Mouse (Mus musculus) layer of hippocampus, adult 8-10 months (tissue): ENCODE data around the gene Neto2. TPM values are rescaled to one million over a fixed set of nuclear protein-coding genes. Genes with fewer than 3 reads are reported as not detected.

Experiments used
- DNase-seq, 2 experiments: peaks; one replicate each; pipeline ENCODE4 v3.0.0; 2022; ENCODE audit warnings: low spot score in 2 of 2
- microRNA-seq, 2 experiments: library from miRNA; unstranded; fragments of <30 nt; microRNA quantifications; one replicate each; pipeline ENCODE4 v1.2.0; 2022
- total RNA-seq, 4 experiments: library from RNA; stranded (reverse); gene quantifications; 2 replicates each; pipeline ENCODE4 v1.2.4; 2022

Gene Neto2
- total RNA-seq, 4 experiments from 2014 or later = 35.0 to 44.8 (median 39.6) TPM

DNA sequence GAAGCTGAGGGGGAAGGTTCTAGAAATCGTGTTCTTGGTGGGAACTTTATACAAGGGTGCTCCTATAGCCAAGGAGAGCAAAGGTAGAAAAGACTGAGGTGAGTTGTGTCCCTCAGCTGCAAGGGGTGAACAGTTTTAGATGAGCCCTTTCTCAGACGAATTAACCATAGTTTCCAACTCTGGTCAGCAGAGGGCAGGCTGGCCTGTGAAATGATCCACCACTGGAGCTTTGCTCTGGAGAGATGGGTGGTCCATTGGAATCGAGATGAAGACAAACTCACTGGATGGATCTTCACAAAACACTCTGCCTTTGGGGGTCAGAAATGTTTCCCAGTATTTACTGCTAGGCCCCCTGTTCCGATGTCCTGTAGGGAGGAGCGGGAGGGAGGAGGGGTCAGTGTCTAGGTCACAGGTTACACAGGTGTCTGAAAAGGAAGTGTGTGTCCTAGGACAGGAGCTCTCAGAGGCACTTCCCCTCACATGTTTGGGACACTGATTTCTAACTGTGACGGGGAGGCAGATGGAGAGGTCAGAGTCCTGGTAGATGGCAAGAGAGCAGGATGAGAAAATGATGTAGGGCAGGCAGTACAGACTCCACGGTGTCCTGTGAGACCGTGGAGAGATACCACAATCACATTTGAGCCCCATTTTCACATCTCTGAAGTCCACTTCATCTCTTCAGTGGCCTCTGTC is 97.4 kb downstream of the Neto2 start:
- peak in 1 of 2 experiments; percentile 54 for DNase-seq

DNA sequence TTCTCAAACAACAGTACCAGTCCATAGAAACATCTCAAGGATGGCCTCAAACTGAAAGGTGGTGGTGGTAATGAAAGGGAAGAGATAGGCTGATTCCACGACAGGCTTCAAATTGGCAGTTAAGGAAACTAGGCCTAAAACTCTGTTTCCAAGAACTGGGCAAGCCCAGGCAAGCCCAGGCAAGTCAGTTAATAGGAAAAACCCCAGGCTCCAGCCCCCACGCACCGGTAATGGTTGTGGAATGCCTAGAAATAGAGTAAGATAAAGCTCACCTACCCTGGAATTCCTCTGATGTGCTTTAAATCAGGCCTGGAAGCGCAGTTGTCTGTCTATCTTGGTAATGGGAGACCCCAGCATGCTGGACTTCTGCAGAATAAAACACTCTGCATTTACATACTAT is 98.0 kb downstream of the Neto2 start:
- DNase-seq = no peak

DNA sequence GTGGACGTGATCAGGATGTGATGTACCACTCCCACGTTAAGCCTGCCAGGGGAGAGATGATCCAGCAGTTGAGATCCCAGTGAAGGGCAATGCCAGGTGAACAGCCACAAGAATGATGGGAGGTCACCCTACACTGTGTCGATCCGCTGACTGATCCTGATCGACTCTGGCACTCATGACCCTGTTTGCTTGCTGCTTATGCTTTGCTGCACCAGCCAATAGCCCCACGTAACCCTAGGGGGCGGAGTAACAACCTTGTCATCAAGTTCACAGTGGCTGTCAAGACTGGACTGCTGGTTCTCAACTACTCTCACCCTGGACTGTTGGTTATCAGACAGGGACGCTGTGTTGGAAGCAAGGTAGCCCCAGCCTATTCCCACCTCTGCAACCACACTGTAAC is 99.0 kb downstream of the Neto2 start:
- no peak for DNase-seq

DNA sequence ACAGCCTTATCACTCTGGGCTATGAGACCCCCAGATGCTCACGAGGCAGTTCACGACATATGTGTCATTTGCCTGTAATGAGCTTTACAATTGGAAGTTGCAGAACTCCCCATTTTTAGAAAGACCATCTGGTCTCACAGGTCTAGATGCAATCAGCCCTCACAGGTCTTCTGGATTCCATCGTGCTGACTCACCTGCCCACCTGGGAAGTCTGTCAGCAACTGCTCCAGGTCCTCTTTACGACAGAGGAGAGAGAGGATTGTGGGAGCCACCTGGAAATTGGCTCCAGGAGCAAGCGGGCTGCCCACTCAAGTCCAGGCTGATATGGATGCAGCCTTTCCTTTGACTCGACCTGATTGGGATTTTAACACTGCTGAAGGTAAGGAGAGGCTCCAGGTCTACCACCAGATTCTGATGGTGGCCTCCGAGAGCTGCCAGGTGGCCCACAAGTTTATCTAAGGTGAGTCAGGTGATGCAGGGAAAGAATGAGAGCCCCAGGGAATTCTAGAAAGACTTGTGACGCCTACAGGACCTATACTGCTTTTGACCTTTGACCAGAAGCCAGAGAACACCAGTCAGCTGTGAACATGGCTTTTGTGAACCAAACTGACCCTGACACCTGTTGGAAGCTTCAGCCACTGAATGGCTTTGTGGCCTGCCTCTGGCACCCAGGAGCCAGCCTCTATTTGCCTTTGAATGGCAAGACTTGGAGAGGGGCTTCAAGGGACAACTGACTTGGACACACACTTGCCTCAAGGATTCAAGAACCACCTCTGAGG is 103.1 kb downstream of the Neto2 start:
- no peak for DNase-seq

DNA sequence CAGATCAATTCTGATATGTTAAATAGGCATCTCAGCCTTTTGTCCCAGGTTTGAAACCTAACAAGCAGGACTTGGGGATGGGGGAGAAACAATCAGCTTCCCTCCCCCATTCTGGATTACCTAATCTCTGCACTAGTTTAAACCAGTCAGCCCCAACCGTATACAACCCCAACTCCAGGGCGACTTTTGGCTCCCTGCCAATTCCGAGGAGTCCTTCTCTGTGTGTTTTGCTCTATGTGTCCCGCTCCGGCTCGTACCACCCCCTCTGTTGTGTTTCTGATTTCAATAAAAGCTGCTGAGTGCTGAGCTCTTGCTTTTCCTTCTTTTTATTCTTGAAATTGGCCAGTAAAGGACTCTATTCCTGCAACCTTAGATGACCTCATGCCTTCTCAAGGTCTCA is 105.3 kb downstream of the Neto2 start:
- DNase-seq = no peak

DNA sequence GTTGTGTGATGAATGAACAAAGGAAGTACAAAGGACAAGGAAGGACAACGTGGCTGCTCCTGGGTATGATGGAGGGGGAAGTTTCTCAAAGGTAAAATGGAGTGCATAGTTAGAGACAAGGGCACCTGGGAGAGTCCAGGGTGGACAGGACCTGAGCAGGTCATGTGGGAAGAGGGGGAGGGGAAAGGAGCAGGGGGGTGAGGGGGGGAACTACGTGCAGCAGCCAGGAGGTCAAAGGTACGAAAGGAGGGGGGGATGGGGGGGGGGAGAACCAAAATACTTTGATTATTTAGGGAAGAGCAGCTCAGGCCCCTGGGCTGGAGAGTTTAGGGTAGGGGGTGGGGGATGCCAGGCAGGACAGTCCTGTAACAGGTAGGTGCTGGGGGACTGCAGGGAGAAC is 105.7 kb downstream of the Neto2 start:
- no peak for DNase-seq

DNA sequence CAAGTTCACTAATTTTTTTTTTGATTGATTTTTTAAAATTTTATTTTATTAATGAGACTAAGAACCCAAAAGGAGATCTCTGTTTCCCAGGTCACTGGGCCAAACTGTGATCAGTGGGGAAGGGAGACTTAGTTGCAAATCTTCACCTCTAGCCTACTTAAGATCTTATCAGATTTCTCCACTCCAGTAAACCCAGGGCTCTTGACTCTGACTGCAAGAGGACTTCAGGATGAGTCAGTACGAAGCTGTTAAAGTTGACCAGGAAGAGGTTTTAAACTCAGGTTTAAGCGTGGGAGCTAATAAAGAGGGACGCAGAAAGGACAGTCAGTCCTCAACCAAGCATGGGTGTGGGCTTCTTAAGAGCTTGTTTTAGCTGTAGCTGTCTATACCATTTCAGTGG is 107.4 kb downstream of the Neto2 start:
- DNase-seq = no peak

DNA sequence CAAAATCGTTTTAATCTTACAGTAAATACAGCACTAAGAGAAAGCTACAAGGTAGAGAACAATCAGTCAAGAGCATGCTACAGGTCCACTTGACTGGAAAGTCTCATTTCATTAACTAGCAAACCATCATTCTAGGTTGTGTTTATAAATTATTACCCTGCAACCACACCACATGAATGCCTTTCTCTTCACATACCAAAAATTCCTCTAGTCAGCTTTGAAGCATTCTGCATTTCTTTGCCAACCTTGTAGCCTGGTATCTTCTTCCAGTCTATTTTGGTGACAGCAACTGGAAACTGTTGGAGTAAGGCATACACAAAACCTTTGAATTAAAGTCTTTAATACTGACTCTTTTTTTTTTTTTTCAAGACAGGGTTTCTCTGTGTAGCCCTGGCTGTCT is 109.2 kb downstream of the Neto2 start:
- DNase-seq = no peak

DNA sequence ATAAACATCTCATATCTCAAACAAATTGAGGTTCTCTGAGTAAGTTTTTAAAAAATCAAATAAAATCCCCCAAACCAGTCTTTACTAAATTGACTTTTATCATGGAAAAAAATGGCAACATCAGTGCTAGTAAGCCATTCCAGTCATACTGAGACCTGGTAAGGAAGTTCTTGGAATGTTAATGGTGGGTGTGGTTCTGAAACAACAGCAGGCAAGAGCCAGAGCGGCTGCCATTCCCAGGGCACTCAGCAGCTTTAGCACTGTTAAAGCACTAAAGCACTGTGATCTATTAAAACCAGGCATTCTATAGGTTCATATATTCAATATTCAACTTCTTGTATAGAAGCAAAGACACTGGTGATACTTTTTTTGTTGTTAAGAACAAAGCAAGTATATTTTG is 110.5 kb downstream of the Neto2 start:
- no peak for DNase-seq

DNA sequence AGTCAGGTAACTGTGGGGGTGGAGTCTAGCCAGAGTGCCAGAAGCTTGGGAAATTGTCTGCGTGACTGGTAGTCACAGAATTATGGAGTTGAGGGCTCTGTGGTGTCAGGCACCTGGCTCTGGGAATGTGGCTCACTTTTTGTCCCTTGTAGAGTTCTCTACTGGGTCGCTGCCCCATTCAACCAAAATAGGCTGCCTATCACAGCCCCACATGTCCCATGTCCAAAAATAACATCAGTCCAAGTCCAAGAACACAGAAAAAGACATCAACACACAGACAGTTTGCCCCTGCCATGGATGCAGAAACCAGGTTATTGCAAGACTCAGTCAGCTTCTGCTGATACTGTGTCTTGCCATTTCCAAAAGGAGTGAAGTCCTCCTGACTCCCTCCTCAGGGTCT is 112.1 kb downstream of the Neto2 start:
- no peak for DNase-seq

Small RNAs within 50 kb of the gene (microRNA-seq; reads per million reads assigned to microRNA genes)
- 0 reads per million in 2 experiments for gene Mir8109

Other genes starting within 250 kb of the Neto2 start
- 10 to 100 TPM; 69.2 to 87.2 (median 74.1) TPM for gene Gpt2, start 208.3 kb downstream of the Neto2 start, total RNA-seq
- gene Dnaja2, start 145.6 kb downstream of the Neto2 start, total RNA-seq = 100 to 1,000 TPM; 184 to 196 (median 194) TPM
- 100 to 1,000 TPM; 147 to 176 (median 161) TPM for gene Itfg1, start 140.0 kb upstream of the Neto2 start, total RNA-seq
- gene Phkb, start 140.0 kb upstream of the Neto2 start, total RNA-seq = 10 to 100 TPM; 42.7 to 50.3 (median 46.2) TPM